Mouse (Mus musculus): ENCODE measurements at regions not wholly inside any gene's neighbourhood (a gene's known extent, or its start where the extent isn't known, plus 50 kb on each side); places are given as distances from the start of the nearest gene placed in this dataset.

- no peak for TF ChIP-seq POLR2A (IDR thresholded peaks at IDR 0.05; ENCODE audit: borderline replicate concordance, extremely low read depth, insufficient read depth, insufficient read length, poor library complexity, severe bottlenecking)
- TF ChIP-seq CTCF (IDR thresholded peaks at IDR 0.05; ENCODE audit: borderline replicate concordance, extremely low read depth, insufficient read depth, insufficient read length): no peak
- peak; percentile 64 for DNase-seq (ENCODE audit: low read depth)
Observed at GRCm38 (mm10) chr11:52591596-52592180, 172.7 kb upstream of the Fstl4 start.

GRCm38 (mm10) chr11:52594092-52594491 is 170.3 kb upstream of the Fstl4 start:
- TF ChIP-seq CTCF (IDR thresholded peaks at IDR 0.05; ENCODE audit: borderline replicate concordance, extremely low read depth, insufficient read depth, insufficient read length): no peak
- TF ChIP-seq POLR2A (IDR thresholded peaks at IDR 0.05; ENCODE audit: borderline replicate concordance, extremely low read depth, insufficient read depth, insufficient read length, poor library complexity, severe bottlenecking): no peak
- no peak for DNase-seq (ENCODE audit: low read depth)

GRCm38 (mm10) chr11:52601196-52601595 is 163.2 kb upstream of the Fstl4 start:
- TF ChIP-seq CTCF (IDR thresholded peaks at IDR 0.05; ENCODE audit: borderline replicate concordance, extremely low read depth, insufficient read depth, insufficient read length) (no peak), POLR2A (IDR thresholded peaks at IDR 0.05; ENCODE audit: borderline replicate concordance, extremely low read depth, insufficient read depth, insufficient read length, poor library complexity, severe bottlenecking) (no peak)
- no peak for DNase-seq (ENCODE audit: low read depth)

GRCm38 (mm10) chr11:52602061-52602561 is 162.3 kb upstream of the Fstl4 start:
- TF ChIP-seq POLR2A (IDR thresholded peaks at IDR 0.05; ENCODE audit: borderline replicate concordance, extremely low read depth, insufficient read depth, insufficient read length, poor library complexity, severe bottlenecking): no peak
- TF ChIP-seq CTCF (IDR thresholded peaks at IDR 0.05; ENCODE audit: borderline replicate concordance, extremely low read depth, insufficient read depth, insufficient read length): no peak
- DNase-seq (ENCODE audit: low read depth): no peak

- no peak for DNase-seq (ENCODE audit: low read depth)
- TF ChIP-seq POLR2A (IDR thresholded peaks at IDR 0.05; ENCODE audit: borderline replicate concordance, extremely low read depth, insufficient read depth, insufficient read length, poor library complexity, severe bottlenecking) (no peak), CTCF (IDR thresholded peaks at IDR 0.05; ENCODE audit: borderline replicate concordance, extremely low read depth, insufficient read depth, insufficient read length) (no peak)
Observed at GRCm38 (mm10) chr11:52602796-52603195, 161.6 kb upstream of the Fstl4 start.

- TF ChIP-seq CTCF (IDR thresholded peaks at IDR 0.05; ENCODE audit: borderline replicate concordance, extremely low read depth, insufficient read depth, insufficient read length) (no peak), POLR2A (IDR thresholded peaks at IDR 0.05; ENCODE audit: borderline replicate concordance, extremely low read depth, insufficient read depth, insufficient read length, poor library complexity, severe bottlenecking) (no peak)
- DNase-seq (ENCODE audit: low read depth): no peak
Observed at GRCm38 (mm10) chr11:52610681-52611165, 153.7 kb upstream of the Fstl4 start.

- DNase-seq (ENCODE audit: low read depth): no peak
- no peak for TF ChIP-seq POLR2A (IDR thresholded peaks at IDR 0.05; ENCODE audit: borderline replicate concordance, extremely low read depth, insufficient read depth, insufficient read length, poor library complexity, severe bottlenecking)
Observed at GRCm38 (mm10) chr11:52615622-52616021, 148.8 kb upstream of the Fstl4 start.

GRCm38 (mm10) chr11:52618646-52619045 is 145.8 kb upstream of the Fstl4 start:
- TF ChIP-seq POLR2A (IDR thresholded peaks at IDR 0.05; ENCODE audit: borderline replicate concordance, extremely low read depth, insufficient read depth, insufficient read length, poor library complexity, severe bottlenecking) (no peak), CTCF (IDR thresholded peaks at IDR 0.05; ENCODE audit: borderline replicate concordance, extremely low read depth, insufficient read depth, insufficient read length) (no peak)
- DNase-seq (ENCODE audit: low read depth): peak; percentile 68

GRCm38 (mm10) chr11:52622861-52623260 is 141.6 kb upstream of the Fstl4 start:
- TF ChIP-seq CTCF (IDR thresholded peaks at IDR 0.05; ENCODE audit: borderline replicate concordance, extremely low read depth, insufficient read depth, insufficient read length) (no peak), POLR2A (IDR thresholded peaks at IDR 0.05; ENCODE audit: borderline replicate concordance, extremely low read depth, insufficient read depth, insufficient read length, poor library complexity, severe bottlenecking) (no peak)
- DNase-seq (ENCODE audit: low read depth): no peak

- TF ChIP-seq POLR2A (IDR thresholded peaks at IDR 0.05; ENCODE audit: borderline replicate concordance, extremely low read depth, insufficient read depth, insufficient read length, poor library complexity, severe bottlenecking) (no peak), CTCF (IDR thresholded peaks at IDR 0.05; ENCODE audit: borderline replicate concordance, extremely low read depth, insufficient read depth, insufficient read length) (no peak)
Observed at GRCm38 (mm10) chr11:52628875-52629274, 135.6 kb upstream of the Fstl4 start.

GRCm38 (mm10) chr11:52629776-52630175 is 134.7 kb upstream of the Fstl4 start:
- DNase-seq (ENCODE audit: low read depth): no peak

More at GRCm38 (mm10) chr11:52628875-52629274, 135.6 kb upstream of the Fstl4 start:
- no peak for DNase-seq (ENCODE audit: low read depth)

GRCm38 (mm10) chr11:52631579-52631978 is 132.9 kb upstream of the Fstl4 start:
- TF ChIP-seq POLR2A (IDR thresholded peaks at IDR 0.05; ENCODE audit: borderline replicate concordance, extremely low read depth, insufficient read depth, insufficient read length, poor library complexity, severe bottlenecking) (no peak), CTCF (IDR thresholded peaks at IDR 0.05; ENCODE audit: borderline replicate concordance, extremely low read depth, insufficient read depth, insufficient read length) (peak; percentile 31; the same call in 1 of the 2 replicates)
- DNase-seq (ENCODE audit: low read depth): no peak

More at GRCm38 (mm10) chr11:52629776-52630175, 134.7 kb upstream of the Fstl4 start:
- TF ChIP-seq POLR2A (IDR thresholded peaks at IDR 0.05; ENCODE audit: borderline replicate concordance, extremely low read depth, insufficient read depth, insufficient read length, poor library complexity, severe bottlenecking) (no peak), CTCF (IDR thresholded peaks at IDR 0.05; ENCODE audit: borderline replicate concordance, extremely low read depth, insufficient read depth, insufficient read length) (peak; percentile 56; the same call in 1 of the 2 replicates)
